Mouse (Mus musculus): Measurements from ENCODE around the gene Olfr169.
"Not testable (repeated sequence)": the region's sequence is repeated elsewhere in the genome, so short reads cannot be mapped to it uniquely, and the experiment has no call there.

The Olfr169 gene

DNA sequence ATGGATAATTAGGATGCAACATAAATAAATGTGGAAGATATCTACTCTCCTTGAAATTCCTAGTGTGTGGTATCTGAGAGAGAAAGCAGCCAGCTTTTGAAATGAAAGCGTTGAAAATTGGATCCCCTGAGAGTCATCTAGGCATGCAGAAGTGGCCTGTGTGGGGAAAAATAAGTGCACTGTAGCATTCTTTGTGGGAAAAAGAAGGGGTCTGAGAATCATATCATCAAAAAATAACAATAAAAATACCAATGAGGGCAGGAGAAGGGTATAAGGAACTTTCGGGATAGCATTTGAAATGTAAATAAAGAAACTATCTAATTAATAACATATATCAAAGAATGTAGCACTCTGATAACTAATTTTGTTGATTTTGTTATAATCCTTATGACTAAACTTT lies at the start of gene Olfr169:
Olfr169 (minus strand) TSS at position 101 of the 400 bp plus-strand sequence.
- in situ Hi-C loops (cut with MboI, MseI): loop anchor here in 1 of 2 experiments (5.0 kb wide), 1 partner anchor 41 kb away; the partner anchor contains the start of gene Olfr170

DNA sequence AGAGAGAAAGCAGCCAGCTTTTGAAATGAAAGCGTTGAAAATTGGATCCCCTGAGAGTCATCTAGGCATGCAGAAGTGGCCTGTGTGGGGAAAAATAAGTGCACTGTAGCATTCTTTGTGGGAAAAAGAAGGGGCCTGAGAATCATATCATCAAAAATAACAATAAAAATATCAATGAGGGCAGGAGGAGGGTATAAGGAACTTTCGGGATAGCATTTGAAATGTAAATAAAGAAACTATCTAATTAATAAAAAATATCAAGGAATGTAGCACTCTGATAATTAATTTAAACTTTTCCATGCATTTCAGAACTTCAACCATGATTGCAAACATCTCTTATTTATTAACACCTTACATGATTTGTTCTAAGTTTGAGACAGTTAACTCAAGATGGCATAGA lies 40.2 kb upstream of the Olfr169 start, which contains the start of gene Olfr170:
Olfr170 (minus strand) TSS at position 101 of the 400 bp plus-strand sequence.
- in situ Hi-C loops (cut with MboI, MseI): loop anchor here in 1 of 2 experiments (5.0 kb wide), 1 partner anchor 39 kb away; the partner anchor contains the start of gene Olfr169

DNA sequence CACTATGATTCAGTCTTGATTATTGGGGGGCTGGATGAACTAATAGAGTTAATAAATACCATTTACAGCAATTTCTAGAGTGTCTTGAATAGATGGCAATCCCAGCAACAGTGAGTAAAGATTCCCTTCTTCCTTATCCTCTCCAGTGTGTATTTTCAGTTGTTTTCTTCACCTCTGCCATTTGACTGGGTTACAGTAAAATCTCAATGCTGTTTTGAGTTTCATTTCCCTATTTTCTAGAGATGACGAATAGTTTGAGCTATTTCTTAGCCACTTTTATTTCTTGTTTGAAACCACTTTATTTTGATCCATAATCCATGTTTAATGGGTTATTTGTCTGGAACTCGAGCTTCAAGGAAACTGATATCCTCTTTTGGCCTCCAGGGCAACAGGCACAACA lies 31.6 kb upstream of the Olfr169 start:
- in situ Hi-C loops (cut with MboI, MseI): no loop called here

DNA sequence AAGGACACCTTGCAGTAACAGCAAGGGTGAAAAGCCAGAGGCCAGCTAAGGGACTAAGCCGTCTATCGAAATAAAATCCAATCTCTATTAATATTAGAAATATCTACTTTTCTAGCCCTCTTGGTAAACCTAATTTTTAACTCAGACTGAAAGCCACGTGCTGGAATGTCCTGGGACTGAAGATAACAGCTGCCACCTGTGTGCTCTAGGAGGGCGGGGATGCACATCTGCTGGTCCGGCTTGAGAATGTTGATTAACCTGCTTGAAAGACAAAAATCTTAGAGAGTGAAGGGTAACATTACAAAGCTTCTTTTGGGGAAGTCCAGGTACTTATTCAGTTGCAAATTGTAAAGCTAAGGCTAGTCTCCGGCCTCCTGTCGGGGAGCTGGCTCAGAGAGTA lies 18.2 kb downstream of the Olfr169 start:
- in situ Hi-C loops (cut with MboI, MseI): not testable (repeated sequence)

DNA sequence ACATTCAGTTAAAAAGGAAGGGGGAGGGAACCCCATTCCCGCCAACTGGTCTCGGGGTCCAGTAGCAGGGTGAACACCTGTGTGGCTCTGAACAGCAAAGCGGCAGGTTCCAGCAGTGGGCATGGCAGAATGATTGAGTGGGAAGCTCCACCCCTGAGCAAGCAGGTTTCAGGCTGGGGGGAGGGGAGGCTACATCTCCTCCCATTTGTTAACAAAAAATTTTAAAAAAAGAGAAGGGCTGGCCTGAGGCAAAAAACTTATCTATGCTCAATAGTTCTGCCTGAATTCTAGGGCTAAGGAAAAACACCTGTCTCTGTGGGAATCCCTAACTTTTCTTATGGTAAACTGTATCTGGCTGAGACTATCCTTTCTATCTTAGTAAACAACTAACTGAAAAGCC lies 19.4 kb downstream of the Olfr169 start:
- in situ Hi-C loops (cut with MboI, MseI): not testable (repeated sequence)

DNA sequence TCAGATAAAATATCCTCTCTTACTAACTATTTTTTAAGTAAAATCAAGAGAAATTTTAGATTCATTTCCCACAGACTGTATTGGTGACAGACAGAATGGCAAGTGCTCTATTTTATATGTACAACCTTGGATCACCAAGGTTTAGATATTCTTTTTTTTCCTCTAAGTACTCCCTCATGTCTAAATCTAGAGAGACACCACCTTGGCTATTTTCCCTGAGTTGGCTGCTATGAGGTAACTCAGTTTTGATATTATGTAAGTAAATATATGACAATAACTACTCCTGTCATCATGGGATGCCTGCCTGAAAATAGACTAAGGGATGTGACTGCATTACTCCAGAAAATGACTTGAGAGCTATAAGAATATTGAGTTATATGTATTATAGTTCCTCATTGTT lies 36.2 kb downstream of the Olfr169 start, which contains the start of gene Olfr168:
Olfr168 (minus strand) TSS at position 101 of the 400 bp plus-strand sequence.
- in situ Hi-C loops (cut with MboI, MseI): no loop called here

DNA sequence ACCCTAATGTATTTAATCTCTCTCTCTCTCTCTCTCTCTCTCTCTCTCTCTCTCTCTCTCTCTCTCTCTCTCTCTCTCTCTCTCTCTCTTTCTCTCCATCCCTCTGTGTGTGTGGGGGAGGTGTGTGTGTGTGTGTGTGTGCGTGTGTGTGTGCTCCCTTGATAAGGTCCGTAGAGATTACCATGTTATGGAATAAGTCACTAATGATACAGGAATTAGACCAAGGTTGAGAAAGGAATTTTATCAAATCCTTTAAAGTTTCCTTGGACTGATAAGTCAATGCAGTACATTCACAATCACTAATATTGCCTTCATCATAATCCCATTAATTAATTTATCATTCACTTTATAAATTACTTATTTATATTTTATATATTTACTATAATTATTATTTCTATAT lies 49.4 kb downstream of the Olfr169 start, which contains the start of gene Olfr167:
Olfr167 (minus strand) TSS at position 101 of the 400 bp plus-strand sequence.
- in situ Hi-C loops (cut with MboI, MseI): no loop called here
